Mouse (Mus musculus) forebrain, embryonic 10.5 days (tissue): Measurements from ENCODE around the gene Gpr37l1. TPM values are rescaled to one million over a fixed set of nuclear protein-coding genes. Genes with fewer than 3 reads are reported as not detected.
A peak's percentile ranks its signal among the peaks of the same experiment; 100 is the strongest.

Experiments
- DNase-seq: peaks from one replicate; pipeline ENCODE4 v3.0.0-alpha.2; 2017; ENCODE audit warnings: low spot score; ENCODE audit errors: extremely low spot score
- H3K27ac ChIP-seq: fragments of 300-500 bp; sonication (generic); 2 replicates; pipeline ENCODE4 v1.5.1; 2016; ENCODE audit warnings: mild to moderate bottlenecking
- H3K27me3 ChIP-seq: fragments of 300-500 bp; sonication (generic); 2 replicates; pipeline ENCODE4 v1.6.1; 2016; ENCODE audit warnings: mild to moderate bottlenecking; ENCODE audit not compliant: poor library complexity, severe bottlenecking
- H3K36me3 ChIP-seq: fragments of 300-500 bp; sonication (generic); replicated peaks from 2 replicates; pipeline ENCODE4 v1.6.1; 2016; ENCODE audit warnings: mild to moderate bottlenecking, moderate library complexity
- H3K4me1 ChIP-seq: fragments of 300-500 bp; sonication (generic); 2 replicates; pipeline ENCODE4 v1.6.1; 2016
- H3K4me3 ChIP-seq: fragments of 300-500 bp; sonication (generic); 2 replicates; pipeline ENCODE4 v1.5.1; 2016; ENCODE audit warnings: mild to moderate bottlenecking, moderate library complexity
- H3K9me3 ChIP-seq: fragments of 300-500 bp; sonication (generic); 2 replicates; pipeline ENCODE4 v1.6.1; 2016; ENCODE audit warnings: mild to moderate bottlenecking, moderate library complexity
- WGBS: fragments of 180-500 bp; shearing (Covaris S2); methylation state at CpG from one replicate; pipeline ENCODE4 v1.1.7; 2016; 5-methylcytosine and 5-hydroxymethylcytosine counted together
- polyA plus RNA-seq: library from polyadenylated mRNA; unstranded; fragments of >200 nt; fragmentation: Nextera tagmentation; extraction: Ambion mirVana; gene quantifications from 2 replicates; pipeline ENCODE4 v1.2.1, GENCODE M21; 2016

The Gpr37l1 gene
- polyA plus RNA-seq, 1 experiment from 2014 or later = not detected

DNA sequence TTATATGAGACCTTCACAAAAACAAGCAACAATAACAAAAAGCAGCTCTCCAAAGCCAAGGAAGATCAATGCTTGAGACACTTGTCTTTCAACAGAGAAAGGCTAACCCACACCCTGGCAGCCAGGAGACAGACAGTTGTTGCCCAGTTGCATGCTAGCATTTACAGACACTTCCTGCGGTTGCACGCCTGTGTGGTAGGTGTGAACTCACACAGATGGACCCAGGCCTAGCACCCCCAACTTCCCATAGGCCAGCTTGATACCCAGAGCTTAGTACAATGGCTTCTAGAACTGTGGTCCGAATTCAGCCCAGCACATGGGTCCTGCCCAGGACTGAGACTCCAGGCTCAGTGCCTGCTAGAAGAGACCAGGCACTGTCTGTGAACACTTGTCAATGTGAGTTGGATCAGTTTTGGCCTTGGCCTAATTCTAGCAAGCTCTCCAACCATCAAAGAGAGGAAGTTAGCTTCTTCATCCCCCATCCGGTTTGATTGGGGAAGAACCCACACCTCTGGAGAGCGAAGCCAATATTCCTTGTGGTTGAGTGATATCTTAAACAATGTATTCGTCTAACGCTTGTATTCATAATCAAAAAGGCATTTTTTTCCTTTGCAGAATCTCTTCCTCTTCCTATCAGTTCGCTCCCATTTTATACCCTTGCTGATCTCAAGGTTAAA lies 32.2 kb downstream of the Gpr37l1 start:
- peaks cover 19% of the 10 kb centered on the region for H3K4me1 ChIP-seq
- no peaks in the 10 kb centered on the region for H3K27me3 ChIP-seq
- no peak for DNase-seq
- H3K4me3 ChIP-seq = no peak overlapping the region
- H3K27ac ChIP-seq = no peak overlapping the region
- H3K36me3 ChIP-seq = no peaks in the 10 kb centered on the region
- H3K9me3 ChIP-seq = no peaks in the 10 kb centered on the region
- 92% methylated on average over 8 of the region's 8 CpGs for WGBS

DNA sequence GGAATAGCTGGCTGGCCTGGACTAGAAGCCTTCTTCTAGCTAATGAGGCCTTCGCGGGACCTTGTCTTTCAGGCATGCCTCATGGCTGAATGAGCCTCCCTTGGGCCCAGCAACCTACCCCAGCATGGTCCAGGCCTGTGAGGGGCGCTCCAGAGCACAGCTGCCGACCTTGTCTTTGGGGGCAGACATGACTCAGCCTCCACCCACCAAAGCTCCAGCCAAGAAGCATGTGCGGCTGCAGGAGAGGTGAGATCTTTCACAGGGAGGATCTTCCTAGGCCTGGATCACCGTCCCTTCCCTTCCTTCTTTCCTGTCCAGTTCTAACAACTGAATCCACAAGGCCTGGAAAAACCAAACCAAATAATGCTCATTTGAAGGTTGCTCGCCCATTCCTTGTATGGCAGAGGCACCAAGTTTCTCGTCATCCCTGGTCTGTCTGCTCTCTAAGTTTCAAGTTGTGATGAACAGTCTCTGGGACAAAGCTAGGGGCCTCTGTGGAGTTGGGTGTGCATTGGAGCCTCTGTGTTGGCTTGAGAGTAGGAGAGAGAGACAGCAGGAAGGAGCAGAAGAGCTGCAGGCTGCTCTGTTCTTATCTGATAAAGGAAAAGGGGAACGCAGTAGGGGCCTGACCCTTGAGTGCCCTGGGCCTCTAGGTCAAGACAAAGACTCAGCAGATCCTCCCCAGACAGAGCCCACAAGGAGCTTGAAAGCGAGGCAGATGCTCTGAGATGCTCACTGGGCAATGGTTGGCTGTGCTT lies 33.6 kb downstream of the Gpr37l1 start:
- H3K36me3 ChIP-seq = no peaks in the 10 kb centered on the region
- WGBS = 84% methylated on average over 10 of the region's 10 CpGs
- peaks cover 31% of the 10 kb centered on the region for H3K4me1 ChIP-seq
- H3K4me3 ChIP-seq = no peak overlapping the region
- H3K27ac ChIP-seq = no peak overlapping the region
- peaks cover 13% of the 10 kb centered on the region for H3K27me3 ChIP-seq
- DNase-seq = no peak
- H3K9me3 ChIP-seq = no peaks in the 10 kb centered on the region

DNA sequence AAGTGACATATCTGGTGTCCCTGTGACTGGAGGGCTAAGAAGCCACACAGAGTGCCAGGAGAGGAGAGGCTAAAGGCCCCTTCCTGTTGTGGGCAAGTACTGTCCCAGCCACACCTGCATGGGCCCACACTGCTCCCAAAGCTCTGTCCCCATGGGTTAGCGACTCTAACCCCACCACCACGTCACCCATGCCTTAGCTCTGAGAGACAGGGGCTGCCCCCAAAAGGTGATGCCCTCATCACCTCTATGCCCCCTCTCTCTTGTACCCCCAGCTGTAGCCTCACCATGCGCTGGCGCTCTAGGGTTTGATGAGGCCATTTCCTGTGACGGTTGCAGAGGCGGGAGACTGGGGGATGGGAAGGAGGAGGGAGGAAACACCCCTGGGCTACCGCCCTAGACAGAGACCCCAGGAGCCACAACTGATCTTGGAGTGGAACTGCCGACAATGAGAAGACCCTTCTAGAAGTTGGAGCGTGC lies 34.5 kb downstream of the Gpr37l1 start:
- H3K36me3 ChIP-seq = no peaks in the 10 kb centered on the region
- H3K27me3 ChIP-seq = peaks cover 22% of the 10 kb centered on the region
- H3K4me1 ChIP-seq = peaks cover 40% of the 10 kb centered on the region
- DNase-seq = no peak
- 85% methylated on average over 9 of the region's 9 CpGs for WGBS
- H3K27ac ChIP-seq = 0 out of 2 replicates have a peak overlapping the region, but pooled peaks have one; percentile 3
- H3K4me3 ChIP-seq = no peak overlapping the region
- H3K9me3 ChIP-seq = no peaks in the 10 kb centered on the region

DNA sequence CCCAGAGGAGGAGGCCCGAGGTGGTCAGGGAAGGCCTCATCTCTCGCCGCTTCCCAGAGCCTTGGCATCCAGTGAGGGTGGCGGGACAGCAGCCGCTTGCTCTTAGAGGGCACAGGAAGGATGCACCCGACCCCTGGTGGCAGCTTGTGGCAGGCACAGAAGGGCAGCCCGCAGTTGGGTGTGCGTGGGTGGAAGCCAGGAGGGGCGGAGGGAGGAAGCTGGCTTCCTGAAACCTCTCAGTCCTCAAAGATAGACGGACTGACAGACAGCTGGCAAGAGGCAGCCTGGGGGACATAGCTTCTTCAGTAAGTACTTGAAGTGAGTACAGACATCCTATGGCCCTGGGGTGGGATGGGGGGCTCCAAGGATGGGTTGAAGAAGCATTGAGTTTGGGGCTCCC lies 35.0 kb downstream of the Gpr37l1 start, which contains the start of gene Ptpn7:
Gene Ptpn7, plus strand, starts transcription at position 228 of the 400 bp plus-strand sequence.
- H3K36me3 ChIP-seq = no peaks in the 10 kb centered on the region
- no peak for DNase-seq
- peak within 1 kb of the TSS; percentile 54 for H3K27ac ChIP-seq
- peaks cover 43% of the 10 kb centered on the region for H3K4me1 ChIP-seq
- no peak within 1 kb of the TSS for H3K4me3 ChIP-seq
- WGBS = 51% methylated on average over 10 of the region's 10 CpGs
- H3K27me3 ChIP-seq = peaks cover 26% of the 10 kb centered on the region
- no peaks in the 10 kb centered on the region for H3K9me3 ChIP-seq

DNA sequence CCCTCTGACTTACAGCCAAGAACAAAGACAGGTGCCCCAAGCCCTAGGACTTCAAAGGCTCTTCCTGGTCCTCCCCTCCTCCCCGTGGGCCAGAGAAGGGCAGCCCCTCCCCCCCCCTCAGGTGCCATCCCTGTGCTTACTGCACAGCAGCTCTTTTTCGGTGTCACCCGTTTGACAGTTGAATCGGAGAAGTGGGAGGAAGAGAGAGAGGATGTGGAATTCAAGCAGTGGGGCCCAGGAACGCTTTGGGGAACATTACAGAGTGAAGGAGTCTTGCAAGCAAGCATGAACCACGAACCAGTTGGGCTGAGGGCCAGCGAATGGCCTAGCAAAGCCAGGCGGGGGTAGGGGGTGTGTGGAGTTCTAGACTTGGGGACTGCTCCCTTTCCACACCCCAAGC lies 35.9 kb downstream of the Gpr37l1 start:
- Histone ChIP-seq H3K4me1 (peaks cover 50% of the 10 kb centered on the region), H3K27me3 (peaks cover 26% of the 10 kb centered on the region), H3K4me3 (no peak overlapping the region), H3K27ac (peak overlapping the region; percentile 54), H3K9me3 (no peaks in the 10 kb centered on the region), H3K36me3 (no peaks in the 10 kb centered on the region)
- no peak for DNase-seq
- WGBS = 72% methylated on average over 8 of the region's 8 CpGs

DNA sequence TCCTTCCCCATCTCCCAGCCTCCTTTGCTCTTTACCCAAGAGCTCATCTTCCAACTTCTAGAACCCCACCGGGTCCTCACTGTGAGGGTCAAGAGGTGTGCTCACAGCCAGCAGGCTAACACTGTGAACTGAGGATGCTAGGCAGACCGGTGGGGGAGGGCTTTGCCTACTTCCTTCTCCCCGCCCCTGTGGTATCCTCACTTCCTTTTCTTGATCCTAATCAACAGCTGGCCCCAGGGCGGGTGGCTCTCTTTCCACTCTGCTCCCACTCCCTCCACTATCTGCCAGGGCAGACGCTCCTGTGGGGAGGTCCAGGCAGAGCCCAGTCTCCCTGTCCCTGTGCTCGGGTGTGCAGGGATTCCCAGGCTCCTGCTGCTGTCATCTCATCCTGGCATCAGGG lies 36.4 kb downstream of the Gpr37l1 start:
- peaks cover 55% of the 10 kb centered on the region for H3K4me1 ChIP-seq
- DNase-seq = no peak
- H3K4me3 ChIP-seq = no peak overlapping the region
- no peaks in the 10 kb centered on the region for H3K9me3 ChIP-seq
- peak overlapping the region; percentile 54 for H3K27ac ChIP-seq
- no peaks in the 10 kb centered on the region for H3K36me3 ChIP-seq
- H3K27me3 ChIP-seq = peaks cover 26% of the 10 kb centered on the region
- 49% methylated on average over 6 of the region's 6 CpGs for WGBS

DNA sequence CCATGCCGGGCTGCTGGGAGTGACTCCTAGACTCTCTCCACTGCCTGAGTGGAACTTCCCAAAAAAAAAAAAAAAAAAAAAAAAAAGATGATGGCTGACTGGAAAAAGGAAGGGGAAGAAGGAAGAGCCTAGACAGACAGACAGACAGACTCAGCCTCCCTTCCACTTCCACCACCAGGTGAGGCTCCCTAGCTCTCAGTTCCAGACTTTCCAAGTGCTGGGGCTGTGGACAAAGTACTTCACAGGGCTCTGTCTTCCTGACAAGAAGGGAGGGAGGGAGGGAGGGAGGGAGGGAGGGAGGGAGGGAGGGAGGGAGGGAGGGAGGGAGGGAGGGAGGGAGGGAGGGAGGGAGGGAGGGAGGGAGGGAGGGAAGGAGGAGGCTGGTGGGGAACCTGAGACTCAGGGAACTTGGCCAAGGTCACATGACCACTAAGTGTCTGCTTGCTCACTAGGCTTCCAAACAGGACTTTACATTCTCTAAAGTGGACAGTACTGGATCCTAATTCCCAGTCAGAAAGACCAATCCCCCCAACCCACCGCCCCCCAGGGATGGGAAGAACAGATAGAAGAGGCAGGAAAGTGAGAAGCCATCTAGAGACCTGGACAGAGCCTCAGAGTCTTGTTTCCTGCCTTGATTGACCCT lies 37.0 kb downstream of the Gpr37l1 start:
- Histone ChIP-seq H3K36me3 (no peaks in the 10 kb centered on the region), H3K4me1 (peaks cover 59% of the 10 kb centered on the region), H3K27me3 (peaks cover 26% of the 10 kb centered on the region), H3K9me3 (no peaks in the 10 kb centered on the region), H3K4me3 (no peak overlapping the region), H3K27ac (no peak overlapping the region)
- no peak for DNase-seq
- WGBS = 75% methylated on average over 2 of the region's 2 CpGs

DNA sequence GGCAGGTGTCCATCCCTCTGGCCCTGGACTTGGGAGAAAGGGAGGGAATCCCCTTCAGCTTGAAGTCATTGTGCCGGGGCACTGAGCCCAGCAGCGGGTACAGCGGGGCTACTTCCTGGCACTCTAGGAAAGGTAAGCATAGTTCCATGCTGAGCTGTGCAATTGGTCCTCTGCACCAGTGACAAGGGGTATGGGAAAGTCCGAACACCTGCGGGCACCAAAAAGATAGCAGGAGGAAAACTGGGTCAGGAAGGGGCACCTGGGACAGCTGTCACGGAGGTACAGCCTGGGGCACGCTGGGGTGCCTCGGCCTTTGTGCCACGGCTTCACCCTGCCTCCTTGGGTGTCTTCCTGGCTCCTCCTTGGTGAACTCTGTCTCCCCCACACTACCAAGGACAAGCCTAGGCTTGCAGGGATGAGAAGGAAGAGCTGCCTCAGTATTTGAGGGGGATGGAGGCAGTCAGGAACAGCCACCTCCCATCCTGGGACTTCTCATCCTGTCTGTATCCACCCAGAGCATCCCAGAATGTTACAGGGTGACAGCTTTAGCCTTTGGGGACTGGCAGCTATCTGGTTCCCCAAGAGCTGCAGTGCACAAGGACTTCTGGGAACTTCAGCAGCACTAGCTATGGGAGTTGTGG lies 37.8 kb downstream of the Gpr37l1 start:
- Histone ChIP-seq H3K27ac (peak overlapping the region; percentile 33; the same call in 1 of the 2 replicates), H3K9me3 (no peaks in the 10 kb centered on the region), H3K4me1 (peaks cover 59% of the 10 kb centered on the region), H3K4me3 (no peak overlapping the region), H3K36me3 (no peaks in the 10 kb centered on the region), H3K27me3 (peaks cover 26% of the 10 kb centered on the region)
- WGBS = 61% methylated on average over 9 of the region's 9 CpGs
- DNase-seq = no peak

DNA sequence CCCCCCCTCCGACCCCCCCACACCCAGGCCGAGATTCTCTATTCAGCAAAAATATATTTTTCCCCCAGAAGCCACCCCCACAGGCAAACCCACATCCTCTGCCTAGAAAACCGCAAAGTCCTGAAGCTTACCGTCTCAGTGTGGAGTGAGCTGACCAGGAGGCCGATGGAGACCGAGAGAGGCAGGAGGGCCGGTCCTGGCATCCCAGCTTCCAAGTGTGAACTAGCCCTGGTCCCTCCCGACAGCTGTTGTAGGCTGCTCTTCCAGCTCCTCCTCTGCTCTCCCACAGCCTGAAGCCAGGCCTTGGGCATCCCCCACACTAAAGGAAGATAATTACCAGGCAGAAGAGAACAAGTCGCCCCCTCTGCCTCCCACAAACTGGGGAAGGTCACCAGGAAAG lies 38.5 kb downstream of the Gpr37l1 start:
- Histone ChIP-seq H3K36me3 (no peaks in the 10 kb centered on the region), H3K4me1 (peaks cover 59% of the 10 kb centered on the region), H3K9me3 (no peaks in the 10 kb centered on the region), H3K27me3 (peaks cover 30% of the 10 kb centered on the region), H3K27ac (no peak overlapping the region), H3K4me3 (no peak overlapping the region)
- WGBS = 28% methylated on average over 9 of the region's 9 CpGs
- DNase-seq = no peak

DNA sequence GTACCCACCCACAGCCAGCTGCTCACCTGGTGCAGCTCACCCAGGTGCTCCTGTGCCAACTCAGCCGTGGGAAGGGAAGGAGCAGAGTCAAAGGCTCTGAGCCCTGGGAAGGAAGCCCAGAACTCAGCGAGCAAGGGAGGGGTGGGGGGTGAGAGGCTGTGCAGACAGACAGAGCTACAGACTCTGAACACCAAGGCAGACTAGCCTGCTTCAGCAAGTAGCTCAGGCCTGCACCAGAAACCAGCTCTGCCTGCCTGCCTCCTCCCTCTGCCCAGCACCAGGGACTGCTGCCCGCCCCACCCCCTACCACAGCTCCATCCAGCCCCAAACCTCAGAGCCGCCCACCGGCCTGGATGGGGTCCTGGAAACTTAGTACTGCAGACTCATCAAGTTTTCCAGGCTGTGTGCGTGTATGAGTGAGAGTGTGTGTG lies 39.5 kb downstream of the Gpr37l1 start:
- DNase-seq = no peak
- Histone ChIP-seq H3K27ac (no peak overlapping the region; the same call in 1 of the 2 replicates), H3K36me3 (no peaks in the 10 kb centered on the region), H3K4me3 (no peak overlapping the region), H3K9me3 (no peaks in the 10 kb centered on the region), H3K27me3 (peaks cover 31% of the 10 kb centered on the region), H3K4me1 (peaks cover 59% of the 10 kb centered on the region)
- WGBS = 47% methylated on average over 6 of the region's 6 CpGs

DNA sequence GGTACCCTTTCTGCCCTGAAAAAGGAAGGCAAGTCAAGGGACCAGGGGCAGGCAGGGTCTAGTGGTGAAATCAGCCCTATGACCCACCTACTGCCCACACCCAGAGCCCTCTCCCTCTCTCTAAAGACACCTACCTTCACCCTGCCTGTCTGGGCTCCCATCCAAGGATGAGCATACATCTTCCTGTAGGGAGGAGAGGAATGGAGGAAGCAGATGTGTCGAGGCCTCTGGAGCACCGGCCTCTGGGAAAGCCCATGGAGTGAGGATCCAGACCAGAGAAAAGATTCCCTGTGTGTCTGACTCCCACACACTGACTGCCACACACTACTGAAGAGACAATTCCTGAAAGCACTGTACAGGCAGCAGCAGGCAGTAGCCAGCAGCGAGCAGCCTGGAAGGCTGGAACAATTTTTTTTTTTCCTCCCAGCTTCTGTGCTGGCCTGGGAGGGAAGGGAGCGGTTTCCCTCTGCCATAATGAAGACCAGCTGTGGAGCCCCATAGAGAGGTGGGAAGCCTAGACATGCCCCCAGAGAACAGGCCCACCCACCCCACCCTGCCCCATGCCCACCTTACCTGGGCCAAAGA lies 40.9 kb downstream of the Gpr37l1 start:
- H3K36me3 ChIP-seq = no peaks in the 10 kb centered on the region
- DNase-seq = no peak
- peaks cover 49% of the 10 kb centered on the region for H3K4me1 ChIP-seq
- peaks cover 31% of the 10 kb centered on the region for H3K27me3 ChIP-seq
- peak overlapping the region; percentile 66 for H3K27ac ChIP-seq
- H3K4me3 ChIP-seq = no peak overlapping the region
- no peaks in the 10 kb centered on the region for H3K9me3 ChIP-seq
- WGBS = 74% methylated on average over 4 of the region's 4 CpGs

DNA sequence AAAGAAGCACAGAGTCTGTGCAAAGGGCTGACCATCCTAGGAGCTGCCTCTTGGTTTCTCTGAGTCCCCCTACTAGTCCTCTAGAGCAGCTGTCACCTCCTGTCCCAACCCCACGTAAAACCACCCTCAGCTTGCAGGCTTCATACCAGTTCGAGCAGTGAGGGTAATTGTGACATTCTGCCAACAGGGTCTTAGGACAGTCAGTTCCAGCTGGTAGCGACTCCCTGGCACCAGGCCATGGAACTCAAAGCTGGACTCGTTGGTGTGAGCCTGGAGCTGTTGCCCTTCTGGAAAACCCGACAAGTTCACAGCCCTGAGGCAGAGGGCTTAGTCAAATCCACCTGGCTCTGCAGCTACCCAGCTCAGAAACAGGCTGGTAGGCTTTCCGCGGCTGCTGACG lies 41.5 kb downstream of the Gpr37l1 start:
- peaks cover 44% of the 10 kb centered on the region for H3K4me1 ChIP-seq
- no peaks in the 10 kb centered on the region for H3K9me3 ChIP-seq
- peak overlapping the region; percentile 66 for H3K27ac ChIP-seq
- no peak overlapping the region for H3K4me3 ChIP-seq
- peaks cover 31% of the 10 kb centered on the region for H3K27me3 ChIP-seq
- 79% methylated on average over 8 of the region's 8 CpGs for WGBS
- H3K36me3 ChIP-seq = no peaks in the 10 kb centered on the region
- DNase-seq = no peak
